Mouse (Mus musculus): ENCODE data around the gene Rdh1. TPM values are rescaled to one million over a fixed set of nuclear protein-coding genes. Genes with fewer than 3 reads are reported as not detected.
A peak's percentile ranks its signal among the peaks of the same experiment; 100 is the strongest.

Rdh1 gene
- total RNA-seq (2021) = under 1 TPM; 0.18 to 0.21 TPM
- long read RNA-seq, experiment 1 = 0 reads
- long read RNA-seq, experiment 2 = 0 reads

GRCm38 (mm10) chr10:127759181-127760110 lies at the start of gene Rdh1, which contains the start of gene Rdh16f1:
Gene Rdh1 (plus strand): TSS chr10:127759721.
Gene Rdh16f1 (plus strand): TSS chr10:127759787.
- no peak for DNase-seq (ENCODE audit: low spot score in 2 of 2)
- intact Hi-C loops (cut with DNase I) = no loop called here

GRCm38 (mm10) chr10:127710331-127710730 lies 49.2 kb upstream of the Rdh1 start:
- intact Hi-C loops (cut with DNase I) = no loop called here
- no peak for DNase-seq (ENCODE audit: low spot score in 2 of 2)

GRCm38 (mm10) chr10:127712736-127713135 lies 46.8 kb upstream of the Rdh1 start:
- DNase-seq (ENCODE audit: low spot score in 2 of 2) = no peak
- intact Hi-C loops (cut with DNase I) = no loop called here

GRCm38 (mm10) chr10:127721671-127722418 lies 37.7 kb upstream of the Rdh1 start:
- intact Hi-C loops (cut with DNase I) = no loop called here
- no peak for DNase-seq (ENCODE audit: low spot score in 2 of 2)

GRCm38 (mm10) chr10:127724178-127724577 lies 35.3 kb upstream of the Rdh1 start, which contains the start of gene Tac2:
Gene Tac2 (plus strand): TSS chr10:127724478.
- intact Hi-C loops (cut with DNase I) = no loop called here
- no peak for DNase-seq (ENCODE audit: low spot score in 2 of 2)

- no peak for DNase-seq (ENCODE audit: low spot score in 2 of 2)
- intact Hi-C loops (cut with DNase I) = no loop called here
Measured at GRCm38 (mm10) chr10:127725136-127725535, 34.4 kb upstream of the Rdh1 start.

- intact Hi-C loops (cut with DNase I) = no loop called here
- peak; percentile 37 to 42 for DNase-seq (ENCODE audit: low spot score in 2 of 2)
Measured at GRCm38 (mm10) chr10:127728437-127728836, 31.1 kb upstream of the Rdh1 start.

- intact Hi-C loops (cut with DNase I) = loop anchor here (5.0 kb wide), 1 partner anchor 53 kb away; no protein-coding TSS in a partner anchor
- no peak for DNase-seq (ENCODE audit: low spot score in 2 of 2)
Measured at GRCm38 (mm10) chr10:127730285-127730932, 29.1 kb upstream of the Rdh1 start.

- intact Hi-C loops (cut with DNase I) = loop anchor here (5.0 kb wide), 1 partner anchor 54 kb away; no protein-coding TSS in a partner anchor
- DNase-seq (ENCODE audit: low spot score in 2 of 2) = no peak
Measured at GRCm38 (mm10) chr10:127730933-127731310, 28.6 kb upstream of the Rdh1 start.

GRCm38 (mm10) chr10:127731397-127731796 lies 28.1 kb upstream of the Rdh1 start:
- no peak for DNase-seq (ENCODE audit: low spot score in 2 of 2)
- intact Hi-C loops (cut with DNase I) = loop anchor here (5.0 kb wide), 1 partner anchor 54 kb away; no protein-coding TSS in a partner anchor

GRCm38 (mm10) chr10:127734434-127734833 lies 25.1 kb upstream of the Rdh1 start:
- DNase-seq (ENCODE audit: low spot score in 2 of 2) = no peak
- intact Hi-C loops (cut with DNase I) = loop anchor here (2.0 to 5.0 kb wide), 2 partner anchors 57 to 94 kb away; no protein-coding TSS in a partner anchor

- no peak for DNase-seq (ENCODE audit: low spot score in 2 of 2)
- intact Hi-C loops (cut with DNase I) = loop anchor here (5.0 kb wide), 1 partner anchor 271 kb away; the partner anchor contains the start of gene Hsd17b6
Measured at GRCm38 (mm10) chr10:127736266-127736665, 23.3 kb upstream of the Rdh1 start.

- DNase-seq (ENCODE audit: low spot score in 2 of 2) = no peak
- intact Hi-C loops (cut with DNase I) = loop anchor here (5.0 kb wide), 1 partner anchor 270 kb away; the partner anchor contains the start of gene Hsd17b6
Measured at GRCm38 (mm10) chr10:127736916-127737315, 22.6 kb upstream of the Rdh1 start.

GRCm38 (mm10) chr10:127737552-127737951 lies 22.0 kb upstream of the Rdh1 start:
- no peak for DNase-seq (ENCODE audit: low spot score in 2 of 2)
- intact Hi-C loops (cut with DNase I) = loop anchor here (5.0 kb wide), 1 partner anchor 270 kb away; the partner anchor contains the start of gene Hsd17b6

- intact Hi-C loops (cut with DNase I) = loop anchor here (2.0 to 5.0 kb wide), 2 partner anchors 198 to 269 kb away; partner anchors contain the start of gene Hsd17b6
- DNase-seq (ENCODE audit: low spot score in 2 of 2) = no peak
Measured at GRCm38 (mm10) chr10:127738151-127738882, 21.2 kb upstream of the Rdh1 start.

- intact Hi-C loops (cut with DNase I) = loop anchor here (2.0 to 5.0 kb wide), 2 partner anchors 198 to 268 kb away; partner anchors contain the start of gene Hsd17b6
- DNase-seq (ENCODE audit: low spot score in 2 of 2) = peak; percentile 51 to 74
Measured at GRCm38 (mm10) chr10:127739083-127739660, 20.3 kb upstream of the Rdh1 start, which contains the start of gene Zbtb39. Gene Zbtb39 (plus strand): TSS chr10:127739538.

- intact Hi-C loops (cut with DNase I) = loop anchor here (2.0 to 5.0 kb wide), 2 partner anchors 197 to 268 kb away; partner anchors contain the start of gene Hsd17b6
- no peak for DNase-seq (ENCODE audit: low spot score in 2 of 2)
Measured at GRCm38 (mm10) chr10:127739661-127740161, 19.8 kb upstream of the Rdh1 start.

GRCm38 (mm10) chr10:127744661-127745060 lies 14.9 kb upstream of the Rdh1 start:
- DNase-seq (ENCODE audit: low spot score in 2 of 2) = peak in 1 of 2 experiments; percentile 59
- intact Hi-C loops (cut with DNase I) = no loop called here

All from left cerebral cortex, postnatal 14 days (tissue).